Mouse (Mus musculus): ENCODE results near the gene Zcchc8. TPM values are rescaled to one million over a fixed set of nuclear protein-coding genes. Genes with fewer than 3 reads are reported as not detected.
"Not testable (repeated sequence)": the region's sequence is repeated elsewhere in the genome, so short reads cannot be mapped to it uniquely, and the experiment has no call there.

Gene Zcchc8
- 53.7 and 66.1 TPM in 2 replicates for total RNA-seq (2014; fragmentation: Nextera tagmentation)
- total RNA-seq (2017) = 53.5 and 80.9 TPM in 2 replicates

DNA sequence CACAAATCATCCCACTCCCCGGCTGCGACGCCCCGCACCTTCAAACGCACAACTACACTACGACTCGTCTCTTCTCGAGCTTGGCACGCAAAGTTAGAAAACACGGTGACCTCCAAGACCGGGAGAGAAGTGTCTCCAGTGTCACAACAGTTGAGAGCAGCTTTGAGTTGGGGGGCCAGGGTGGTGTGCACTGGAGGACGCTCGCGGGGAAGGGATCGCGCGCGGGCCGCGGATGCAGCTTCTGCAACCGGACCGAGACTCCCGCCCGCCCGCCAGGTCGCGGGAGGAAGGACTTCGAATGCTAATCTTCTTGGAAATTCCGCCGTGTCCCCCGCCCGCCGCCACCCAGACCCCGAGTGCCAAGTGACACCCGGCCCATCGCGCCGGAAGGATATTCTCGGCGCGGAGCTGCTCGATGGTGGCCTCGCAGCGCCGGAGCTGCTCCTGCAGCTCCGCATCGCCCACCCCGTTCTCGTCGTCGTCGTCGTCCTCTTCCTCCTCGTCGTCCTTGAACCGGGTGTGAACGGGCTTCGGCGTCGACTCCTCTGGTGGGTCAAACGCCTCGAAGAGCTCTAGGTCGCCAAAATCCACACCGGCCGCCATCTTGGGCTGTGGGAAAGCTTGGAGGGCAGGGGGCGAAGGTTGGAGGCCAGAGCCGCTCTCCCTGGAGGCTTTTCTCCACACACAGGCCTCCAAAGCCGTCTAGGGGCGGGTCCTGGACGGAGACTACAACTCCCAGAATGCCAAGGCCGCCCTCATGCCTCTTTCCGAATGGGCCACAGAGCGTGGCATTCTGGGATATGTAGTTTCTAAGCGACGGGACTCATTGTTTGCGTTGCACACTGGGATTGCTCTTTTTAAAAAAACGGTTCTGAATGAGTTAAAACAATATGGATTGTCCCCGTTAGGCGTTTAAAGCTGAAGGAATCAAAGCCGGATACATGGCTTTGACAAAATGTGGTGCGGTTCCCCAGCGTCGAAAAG is at the start of gene Zcchc8:
Gene Zcchc8 (minus strand): TSS at position 773 of the 984 bp plus-strand sequence.
- peak; percentile 99 for ATAC-seq (replicated peaks; ENCODE audit: poor library complexity, severe bottlenecking)

DNA sequence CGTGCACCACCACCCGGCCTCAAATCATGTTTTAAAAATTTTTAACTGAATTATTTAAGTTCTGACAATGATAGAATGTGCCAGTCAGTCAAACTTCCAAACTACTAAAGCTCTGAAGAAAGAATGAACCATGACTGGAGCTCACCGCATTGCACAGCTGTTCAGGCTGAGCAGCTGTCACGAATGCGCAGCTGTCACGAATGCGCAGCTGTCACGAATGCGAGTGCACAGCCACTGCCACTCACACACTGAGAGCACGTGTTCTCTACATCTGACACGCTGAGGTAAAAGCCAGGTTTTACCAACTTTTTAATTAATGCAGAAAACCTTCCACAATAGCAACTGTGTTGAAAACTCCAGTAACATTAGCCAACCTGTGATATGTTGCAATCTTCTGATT is 45.6 kb upstream of the Zcchc8 start:
- not testable (repeated sequence) for ATAC-seq (replicated peaks; ENCODE audit: poor library complexity, severe bottlenecking)

DNA sequence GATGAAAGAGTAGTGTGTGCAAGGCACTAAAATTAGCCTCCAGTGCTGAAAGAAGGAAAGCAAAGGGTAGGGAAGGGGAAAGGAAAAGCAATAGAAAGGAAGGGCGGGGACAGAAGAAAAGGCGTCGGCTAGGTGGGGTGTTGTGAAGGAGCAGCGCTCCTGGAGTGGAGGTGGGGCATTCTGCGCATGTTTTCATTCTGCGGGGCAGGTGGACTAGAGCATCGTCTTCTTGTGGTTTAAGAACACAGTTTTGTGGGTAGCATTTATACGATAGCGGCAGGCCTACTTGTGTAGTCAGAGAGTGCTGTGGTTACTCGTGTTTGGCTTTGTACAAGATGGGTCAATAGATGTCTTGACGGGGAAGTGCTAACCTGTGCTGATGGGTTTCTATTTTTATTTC is 44.6 kb upstream of the Zcchc8 start:
- no peak for ATAC-seq (replicated peaks; ENCODE audit: poor library complexity, severe bottlenecking)

DNA sequence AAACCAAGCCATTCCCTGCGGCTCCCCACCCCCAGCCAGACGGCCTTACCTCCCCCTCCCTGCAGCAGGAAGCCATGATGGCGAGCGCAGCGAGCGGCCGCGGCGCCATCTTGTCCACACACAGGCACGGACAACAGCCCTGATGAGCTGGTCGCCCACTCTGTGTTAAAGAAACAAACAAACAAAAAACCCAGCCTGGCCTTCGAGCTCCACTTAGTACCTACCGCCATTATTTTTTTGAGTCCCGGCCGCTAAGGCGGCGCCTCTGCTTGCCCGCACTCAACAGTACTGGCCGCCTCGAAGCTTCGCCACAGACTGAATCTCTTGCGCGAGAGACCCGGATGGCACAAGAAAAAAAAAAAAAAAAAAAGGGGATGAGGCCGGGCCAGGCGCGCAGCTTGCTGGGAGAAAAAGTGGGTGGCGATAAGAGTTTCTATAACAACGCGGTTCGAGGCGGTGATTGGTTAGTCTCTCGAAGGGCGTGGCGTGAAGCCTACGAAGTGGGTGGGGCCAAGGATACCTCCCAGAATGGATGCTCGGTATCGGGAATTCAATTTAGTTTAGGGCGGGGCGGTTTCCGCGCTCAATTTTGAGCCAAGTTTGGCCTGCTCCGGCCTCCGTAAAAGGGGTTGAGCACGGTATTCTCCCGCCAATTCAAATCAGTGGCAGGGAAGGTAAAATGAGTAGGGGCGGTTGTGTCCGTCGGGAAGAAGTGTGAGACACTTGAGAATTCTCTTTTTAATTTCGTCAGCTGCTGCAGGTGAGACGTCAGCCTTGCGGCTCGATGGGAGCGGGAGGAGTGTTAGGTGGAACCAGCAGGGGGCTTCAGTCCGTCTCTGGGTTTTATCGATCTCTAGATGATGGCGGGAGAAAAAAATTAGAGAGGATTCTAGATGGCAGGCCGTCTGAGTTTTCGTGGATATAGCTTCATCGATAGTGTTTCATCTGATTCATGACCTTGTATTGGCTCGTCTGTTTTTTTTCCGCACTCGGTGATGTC is 28.5 kb upstream of the Zcchc8 start, which contains the start of the genes Rsrc2 and Kntc1:
Gene Rsrc2 (minus strand): TSS at position 350 of the 1,000 bp plus-strand sequence.
Gene Kntc1 (plus strand): TSS at position 652 of the 1,000 bp plus-strand sequence.
- peak; percentile 98 for ATAC-seq (replicated peaks; ENCODE audit: poor library complexity, severe bottlenecking)

DNA sequence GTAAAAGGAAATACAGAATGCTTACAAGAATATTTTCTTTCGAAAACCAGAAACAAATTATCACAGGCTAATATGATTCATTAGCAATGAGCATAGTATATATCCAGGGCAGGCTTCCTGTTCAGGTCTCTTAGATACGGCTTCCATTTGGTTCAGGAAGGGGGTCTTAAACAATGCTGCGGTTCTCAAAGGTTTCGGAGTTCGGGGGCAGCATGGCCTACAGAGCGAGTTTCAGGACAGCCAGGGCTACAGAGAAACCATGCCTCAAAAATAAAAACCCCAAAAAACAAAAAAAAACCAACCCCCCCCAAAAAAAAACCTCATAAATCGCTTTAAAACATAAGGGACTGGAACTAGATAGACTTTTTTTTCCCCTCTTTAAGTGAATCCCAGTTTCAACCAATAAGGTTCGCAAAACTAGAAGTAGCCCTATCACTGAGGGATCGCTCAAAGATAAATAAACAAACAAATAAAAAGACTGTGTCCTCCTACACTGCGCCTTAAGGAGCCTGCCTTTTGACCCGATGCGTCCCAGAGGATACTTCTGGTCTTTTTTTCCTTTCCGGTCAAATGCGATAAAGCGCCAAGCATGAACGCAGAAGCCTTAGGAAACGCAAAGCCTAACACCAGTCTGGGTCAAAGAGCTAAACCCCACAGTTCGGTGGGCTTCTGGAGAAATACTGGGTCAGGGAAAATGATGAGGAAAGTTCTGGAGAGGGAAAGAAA is 27.6 kb upstream of the Zcchc8 start:
- ATAC-seq (replicated peaks; ENCODE audit: poor library complexity, severe bottlenecking) = no peak

DNA sequence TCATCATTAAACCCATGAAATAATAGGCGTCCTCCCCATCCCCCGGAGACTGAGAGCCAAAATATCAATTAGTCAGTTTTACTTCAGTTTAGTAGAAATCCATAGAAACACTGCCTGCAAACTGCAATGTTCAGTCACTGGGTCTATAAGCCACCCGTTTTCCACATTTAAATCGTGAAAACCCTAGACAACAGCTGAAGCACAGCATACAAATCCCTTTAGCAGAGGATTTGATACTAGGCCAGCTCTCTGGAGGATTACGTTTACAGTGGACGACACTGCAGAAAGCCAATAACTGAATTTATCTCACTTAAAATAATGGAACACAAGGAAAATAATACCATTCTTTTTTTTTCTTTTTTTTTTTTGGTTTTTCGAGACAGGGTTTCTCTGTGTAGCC is 26.7 kb upstream of the Zcchc8 start:
- ATAC-seq (replicated peaks; ENCODE audit: poor library complexity, severe bottlenecking) = no peak

DNA sequence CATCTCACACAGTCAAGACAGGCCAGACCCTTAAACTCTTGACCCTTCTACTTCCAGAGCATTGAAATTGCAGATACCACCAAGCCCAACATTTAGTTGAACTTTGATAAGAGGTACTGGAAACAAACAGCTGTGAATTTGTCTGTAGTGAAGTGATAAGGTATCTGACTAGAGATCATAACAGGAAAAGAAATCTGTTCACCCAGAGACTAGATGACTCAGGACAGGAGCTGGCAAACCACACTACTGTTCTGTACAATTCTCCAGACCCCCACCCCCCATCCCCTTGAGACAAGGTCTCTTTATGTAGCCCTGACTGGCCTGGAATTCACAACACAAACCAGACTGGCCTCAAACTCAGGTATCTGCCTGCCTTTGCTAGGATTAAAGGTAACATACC is 25.4 kb upstream of the Zcchc8 start:
- ATAC-seq (replicated peaks; ENCODE audit: poor library complexity, severe bottlenecking) = no peak

DNA sequence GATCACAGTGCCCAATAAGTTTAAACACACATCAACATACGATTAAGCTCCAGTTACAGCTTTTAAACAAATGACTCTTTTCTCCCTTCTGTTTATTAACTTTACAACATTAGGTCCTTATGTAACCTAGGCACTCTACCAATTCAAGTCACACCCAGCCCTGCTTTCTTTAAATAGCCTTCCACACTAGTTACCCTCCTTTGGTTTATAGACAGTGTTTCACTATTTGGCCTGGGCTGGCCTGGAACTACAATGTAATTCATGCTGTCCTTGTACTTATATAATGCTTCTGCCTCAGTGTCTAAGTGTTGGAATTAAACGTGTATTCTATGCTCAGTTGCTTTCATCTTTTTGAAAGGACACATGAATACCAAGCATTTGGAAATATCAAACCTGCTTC is 23.5 kb upstream of the Zcchc8 start:
- no peak for ATAC-seq (replicated peaks; ENCODE audit: poor library complexity, severe bottlenecking)

DNA sequence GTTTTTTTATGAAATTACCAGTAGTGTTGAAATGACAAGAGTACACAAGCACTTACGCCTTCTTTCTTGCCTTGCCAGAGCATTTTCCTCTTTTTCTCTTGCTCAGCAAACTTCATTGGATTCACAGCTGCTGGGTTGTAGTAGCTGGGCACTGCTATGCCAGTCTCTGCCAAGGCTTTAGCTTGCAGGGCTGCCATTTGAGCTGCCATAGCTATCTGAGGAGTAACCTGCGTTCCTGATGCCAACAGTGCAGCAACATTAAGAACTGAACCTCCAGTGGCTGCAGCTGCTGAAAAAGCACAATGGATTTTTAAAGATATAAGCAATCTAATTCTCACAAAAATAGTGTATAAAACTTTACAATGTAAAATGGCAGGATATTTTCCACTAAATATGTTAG is 10.1 kb upstream of the Zcchc8 start:
- no peak for ATAC-seq (replicated peaks; ENCODE audit: poor library complexity, severe bottlenecking)

DNA sequence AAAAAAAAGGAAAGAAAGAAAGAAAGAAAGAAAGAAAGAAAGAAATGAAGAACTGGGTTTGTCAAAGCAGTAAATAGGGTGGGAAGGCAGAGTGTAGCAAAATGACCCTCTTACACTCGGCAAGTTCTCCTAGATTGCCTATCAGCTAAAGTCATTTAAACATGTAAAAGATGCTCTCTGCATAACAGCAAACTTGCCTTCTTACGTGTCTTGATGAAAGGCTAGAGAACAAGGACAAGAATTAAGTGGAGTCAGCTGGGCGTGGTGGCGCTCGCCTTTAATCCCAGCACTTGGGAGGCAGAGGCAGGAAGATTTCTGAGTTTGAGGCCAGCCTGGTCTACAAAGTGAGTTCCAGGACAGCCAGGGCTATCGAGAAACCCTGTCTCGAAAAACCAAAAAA is 2.9 kb upstream of the Zcchc8 start:
- ATAC-seq (replicated peaks; ENCODE audit: poor library complexity, severe bottlenecking) = not testable (repeated sequence)

DNA sequence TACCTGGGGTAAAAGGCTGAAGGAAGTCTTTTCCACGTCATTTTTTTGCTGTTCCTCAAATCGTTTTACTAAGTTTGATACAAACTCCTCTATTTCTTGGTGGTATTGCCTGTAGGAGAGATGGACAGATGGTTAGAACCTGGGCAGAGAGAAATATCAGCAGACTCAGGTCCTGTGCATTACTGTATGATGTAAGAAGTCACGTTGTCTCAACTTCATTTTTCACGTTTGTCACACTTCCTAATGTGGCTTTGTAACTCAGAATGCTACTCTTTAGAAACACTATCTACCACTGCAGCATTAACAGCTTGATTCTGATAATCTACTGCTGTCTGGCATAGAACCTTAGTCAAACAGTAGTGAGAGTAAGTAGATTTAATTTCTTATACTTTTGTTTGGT is 6.3 kb downstream of the Zcchc8 start:
- peak; percentile 59 for ATAC-seq (replicated peaks; ENCODE audit: poor library complexity, severe bottlenecking)

DNA sequence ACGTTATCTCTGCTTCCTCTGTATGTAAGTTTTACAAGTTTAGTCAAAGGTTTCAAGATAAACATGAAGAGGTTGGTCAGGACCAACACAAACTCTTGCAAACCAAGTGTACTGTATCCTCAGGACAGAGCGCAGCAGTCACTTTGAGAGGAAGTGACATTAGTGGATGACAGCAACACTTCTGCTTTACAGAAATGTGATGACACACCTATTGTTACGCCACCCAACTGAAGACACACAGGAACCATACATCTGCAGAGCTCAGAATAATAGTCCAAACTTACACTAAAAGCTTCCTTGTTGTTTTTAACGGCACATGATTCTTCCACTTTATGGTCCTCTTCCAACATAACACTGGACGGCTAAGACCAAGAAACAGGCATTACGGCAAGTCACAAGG is 7.1 kb downstream of the Zcchc8 start:
- ATAC-seq (replicated peaks; ENCODE audit: poor library complexity, severe bottlenecking) = peak; percentile 95

DNA sequence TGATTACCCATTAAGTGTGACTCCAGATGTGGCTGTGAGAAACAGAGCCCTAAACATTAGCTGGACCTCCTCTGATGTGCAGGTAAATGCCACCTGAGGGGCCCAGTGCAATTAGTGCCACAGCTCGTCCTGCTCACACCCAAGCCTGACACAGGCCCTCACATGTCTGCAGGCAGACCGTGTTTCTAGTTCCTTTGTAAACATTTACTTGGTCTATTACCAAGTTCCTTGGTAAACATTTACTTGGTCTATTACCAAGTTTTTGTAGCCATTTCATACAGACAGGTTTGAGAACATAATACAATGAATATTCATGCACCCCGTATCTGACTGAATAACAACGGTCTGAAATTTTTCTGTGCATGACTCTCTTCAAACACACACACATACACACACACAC is 11.3 kb downstream of the Zcchc8 start:
- no peak for ATAC-seq (replicated peaks; ENCODE audit: poor library complexity, severe bottlenecking)

DNA sequence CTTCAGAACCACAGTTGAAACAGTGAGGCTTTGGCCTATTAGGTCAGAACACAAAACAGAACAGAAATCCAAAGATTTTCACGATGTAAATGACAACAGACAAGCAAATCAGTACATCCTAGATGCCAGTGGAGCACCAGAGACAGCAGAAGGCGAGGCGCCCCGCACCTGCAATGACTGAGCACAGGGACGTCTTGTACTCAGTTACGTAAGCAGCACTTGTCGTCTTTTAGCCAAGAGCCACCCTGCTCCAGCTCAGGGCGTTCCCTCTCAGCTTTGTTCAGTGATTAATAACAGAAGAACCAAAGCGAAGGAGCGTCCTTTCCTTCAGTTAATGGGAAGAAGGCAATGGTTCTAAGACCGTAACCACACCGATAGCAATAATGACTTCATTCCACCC is 12.3 kb downstream of the Zcchc8 start:
- no peak for ATAC-seq (replicated peaks; ENCODE audit: poor library complexity, severe bottlenecking)

DNA sequence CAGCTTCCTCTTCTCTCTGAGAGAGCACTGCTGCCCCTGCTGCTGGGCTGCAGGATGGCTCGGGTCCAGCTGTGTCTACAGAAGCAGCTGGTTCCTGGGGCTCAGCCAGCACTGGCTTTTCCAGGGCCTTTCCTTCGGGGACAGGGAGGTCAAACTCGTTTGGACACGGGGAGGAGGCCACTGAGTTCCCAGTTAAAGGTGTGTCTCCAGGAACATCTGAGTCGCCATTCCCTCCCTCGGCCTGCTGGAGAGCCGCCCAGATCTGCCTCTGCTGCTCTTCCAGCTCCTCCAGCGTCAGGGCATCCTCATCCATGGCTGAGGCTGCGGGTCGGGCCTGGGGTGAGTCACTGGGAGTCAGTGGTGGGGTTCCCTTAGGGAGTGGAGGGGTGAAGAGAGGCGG is 20.3 kb downstream of the Zcchc8 start:
- ATAC-seq (replicated peaks; ENCODE audit: poor library complexity, severe bottlenecking) = no peak; the same call in 1 of the 2 replicates

DNA sequence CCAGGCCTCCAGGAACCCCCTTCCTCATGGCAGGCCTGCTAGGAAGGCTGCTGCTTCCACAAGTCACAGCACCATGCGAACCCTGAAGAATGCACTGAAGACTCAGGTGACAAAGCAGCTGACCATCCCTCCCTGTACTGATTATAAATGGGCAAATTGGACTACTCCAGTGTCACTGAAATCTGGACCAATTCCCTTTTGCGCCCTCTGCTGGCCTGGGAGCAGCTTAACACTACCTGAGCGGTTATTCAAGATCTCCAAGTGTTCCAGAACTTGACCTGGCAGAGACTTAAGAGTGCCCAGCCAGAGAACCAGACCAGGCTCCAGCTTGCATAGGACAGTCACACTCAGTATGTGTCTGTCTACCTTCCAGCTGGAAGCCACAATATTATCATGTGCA is 21.7 kb downstream of the Zcchc8 start:
- ATAC-seq (replicated peaks; ENCODE audit: poor library complexity, severe bottlenecking) = peak; percentile 44; the same call in 1 of the 2 replicates

DNA sequence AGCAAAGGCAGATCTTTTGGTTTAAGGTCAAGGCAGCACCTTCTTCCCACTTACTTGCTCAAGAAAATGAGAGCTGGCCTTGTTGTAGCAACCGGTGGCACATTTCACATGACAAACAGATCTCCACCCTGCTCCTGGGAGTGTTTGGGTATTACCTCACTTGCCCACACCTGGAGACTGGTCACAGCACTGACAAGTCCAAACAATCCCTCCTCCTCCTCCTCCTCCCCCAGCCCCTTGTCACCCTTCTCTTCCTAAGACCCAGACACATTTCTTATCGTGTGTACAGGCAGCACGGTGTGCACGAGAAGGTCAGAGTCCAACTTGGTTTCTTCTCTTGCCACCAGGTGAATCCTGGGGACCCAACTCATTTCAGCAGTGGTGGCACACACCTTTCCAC is 23.9 kb downstream of the Zcchc8 start:
- no peak for ATAC-seq (replicated peaks; ENCODE audit: poor library complexity, severe bottlenecking)

DNA sequence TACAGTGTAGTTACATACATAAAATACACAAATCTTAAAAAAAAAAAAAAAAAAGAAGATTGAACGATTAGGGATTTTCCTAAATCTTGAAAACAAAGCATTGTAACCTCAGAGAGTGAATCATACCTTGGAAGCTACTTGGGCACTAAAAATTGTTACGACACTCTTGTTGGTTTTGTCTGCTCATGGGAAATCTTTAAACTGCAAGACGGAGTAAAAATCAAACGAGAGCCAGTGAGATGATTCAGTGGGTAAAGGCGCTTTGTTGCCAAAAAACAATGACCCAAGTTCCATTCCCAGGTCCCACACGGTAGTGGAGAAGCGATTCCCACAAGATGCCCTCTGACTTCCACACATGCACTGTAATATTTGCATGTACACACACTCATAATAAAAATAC is 24.7 kb downstream of the Zcchc8 start:
- no peak for ATAC-seq (replicated peaks; ENCODE audit: poor library complexity, severe bottlenecking)

DNA sequence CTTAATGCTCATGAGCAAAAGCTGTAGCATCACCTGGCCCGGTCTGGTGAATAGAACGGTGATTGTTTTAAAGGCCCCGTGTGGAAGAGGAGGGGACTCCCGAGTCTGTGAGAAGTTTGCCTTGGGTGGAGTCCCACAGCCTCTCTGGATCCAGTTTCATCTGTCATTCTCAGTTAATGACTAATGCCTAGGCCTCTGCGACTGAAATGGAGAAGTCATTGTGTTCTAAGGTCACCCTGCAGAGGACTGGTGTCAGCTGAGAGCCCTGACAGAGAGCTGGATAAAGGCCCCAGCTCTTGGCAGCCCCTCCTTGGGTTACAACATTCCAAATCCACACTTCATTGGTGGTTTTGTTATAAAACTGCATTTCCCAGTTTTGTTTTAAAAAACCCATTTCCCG is 26.4 kb downstream of the Zcchc8 start:
- ATAC-seq (replicated peaks; ENCODE audit: poor library complexity, severe bottlenecking) = peak; percentile 44

Data from granulocyte monocyte progenitor cell, adult 5-6 weeks (primary cell).